Mouse (Mus musculus): ENCODE results near the gene Ypel2. TPM values are rescaled to one million over a fixed set of nuclear protein-coding genes. Genes with fewer than 3 reads are reported as not detected.
"Not testable (repeated sequence)": the region's sequence is repeated elsewhere in the genome, so short reads cannot be mapped to it uniquely, and the experiment has no call there.

The Ypel2 gene
- 10 to 100 TPM; 34.4 to 39.5 TPM for total RNA-seq (2021)
- long read RNA-seq, experiment 1, full-length matches to known transcripts, result 2 of 4 reads
- long read RNA-seq, experiment 1, partial matches to known transcripts, result 0 of 4 reads
- long read RNA-seq, experiment 1, other reads (novel, unspliced or antisense), result 2 of 4 reads
- long read RNA-seq, experiment 2, full-length matches to known transcripts, result 5 of 22 reads
- long read RNA-seq, experiment 2, partial matches to known transcripts, result 3 of 22 reads
- long read RNA-seq, experiment 2, other reads (novel, unspliced or antisense), result 14 of 22 reads

- peak; percentile 88 to 93 for DNase-seq (ENCODE audit: low spot score in 2 of 2)
Observed at GRCm38 (mm10) chr11:86993041-86994037, at the start of gene Ypel2. TSS of gene Ypel2 (minus strand) at chr11:86993707.

GRCm38 (mm10) chr11:87043052-87043451 is 49.5 kb upstream of the Ypel2 start:
- no peak for DNase-seq (ENCODE audit: low spot score in 2 of 2)

- peak in 1 of 2 experiments; percentile 10 for DNase-seq (ENCODE audit: low spot score in 2 of 2)
Observed at GRCm38 (mm10) chr11:87039307-87039963, 45.9 kb upstream of the Ypel2 start.

GRCm38 (mm10) chr11:87036180-87036579 is 42.7 kb upstream of the Ypel2 start:
- DNase-seq (ENCODE audit: low spot score in 2 of 2), result no peak

GRCm38 (mm10) chr11:87028212-87028611 is 34.7 kb upstream of the Ypel2 start:
- no peak for DNase-seq (ENCODE audit: low spot score in 2 of 2)

- no peak for DNase-seq (ENCODE audit: low spot score in 2 of 2)
Observed at GRCm38 (mm10) chr11:87026096-87026875, 32.8 kb upstream of the Ypel2 start.

- DNase-seq (ENCODE audit: low spot score in 2 of 2), result no peak
Observed at GRCm38 (mm10) chr11:87025351-87025750, 31.8 kb upstream of the Ypel2 start.

GRCm38 (mm10) chr11:87023240-87023639 is 29.7 kb upstream of the Ypel2 start:
- not testable (repeated sequence) for DNase-seq (ENCODE audit: low spot score in 2 of 2)

GRCm38 (mm10) chr11:87022765-87023164 is 29.3 kb upstream of the Ypel2 start:
- no peak for DNase-seq (ENCODE audit: low spot score in 2 of 2)

GRCm38 (mm10) chr11:87021551-87021950 is 28.0 kb upstream of the Ypel2 start:
- no peak for DNase-seq (ENCODE audit: low spot score in 2 of 2)

GRCm38 (mm10) chr11:87020449-87020848 is 26.9 kb upstream of the Ypel2 start:
- DNase-seq (ENCODE audit: low spot score in 2 of 2), result no peak

- DNase-seq (ENCODE audit: low spot score in 2 of 2), result no peak
Observed at GRCm38 (mm10) chr11:87019431-87019830, 25.9 kb upstream of the Ypel2 start.

- no peak for DNase-seq (ENCODE audit: low spot score in 2 of 2)
Observed at GRCm38 (mm10) chr11:87018081-87018480, 24.6 kb upstream of the Ypel2 start.

- no peak for DNase-seq (ENCODE audit: low spot score in 2 of 2)
Observed at GRCm38 (mm10) chr11:87015691-87016090, 22.2 kb upstream of the Ypel2 start.

- DNase-seq (ENCODE audit: low spot score in 2 of 2), result peak in 1 of 2 experiments; percentile 31
Observed at GRCm38 (mm10) chr11:87010476-87010875, 17.0 kb upstream of the Ypel2 start.

GRCm38 (mm10) chr11:87007371-87007770 is 13.9 kb upstream of the Ypel2 start:
- DNase-seq (ENCODE audit: low spot score in 2 of 2), result no peak

- no peak for DNase-seq (ENCODE audit: low spot score in 2 of 2)
Observed at GRCm38 (mm10) chr11:87004960-87005755, 11.7 kb upstream of the Ypel2 start.

- DNase-seq (ENCODE audit: low spot score in 2 of 2), result no peak
Observed at GRCm38 (mm10) chr11:87002078-87002829, 8.7 kb upstream of the Ypel2 start.

- DNase-seq (ENCODE audit: low spot score in 2 of 2), result no peak
Observed at GRCm38 (mm10) chr11:87001217-87001616, 7.7 kb upstream of the Ypel2 start.
